Mouse (Mus musculus): ENCODE data around the gene Plcz1.

- no peak for TF ChIP-seq POLR2A (IDR thresholded peaks at IDR 0.05; ENCODE audit: insufficient read depth, low read length)
- TF ChIP-seq CTCF (IDR thresholded peaks at IDR 0.05; ENCODE audit: low read depth, low read length), result no peak
These were observed 48.6 kb upstream of the Plcz1 start for GRCm38 (mm10) chr6:140089855-140090254.

Data from ES-Bruce4 (cell line).